Mouse (Mus musculus) layer of hippocampus, postnatal 25 days (tissue): ENCODE data around the gene Farsb. TPM values are rescaled to one million over a fixed set of nuclear protein-coding genes. Genes with fewer than 3 reads are reported as not detected.

Experiments
- DNase-seq, 2 experiments: peaks; one replicate each; pipeline ENCODE4 v3.0.0; 2022; ENCODE audit warnings: mixed read lengths in 2 of 2, low spot score in 1 of 2; ENCODE audit errors: extremely low spot score in 1 of 2
- total RNA-seq, 2 experiments: library from RNA; stranded (reverse); gene quantifications; 2 replicates each; pipeline ENCODE4 v1.2.3; 2021

The Farsb gene
- total RNA-seq, 2 experiments from 2014 or later, result 65.8 to 71.0 TPM

GRCm38 (mm10) chr1:78370121-78370520, 118.6 kb downstream of the Farsb start:
- DNase-seq, result no peak

Other genes with a start within 250 kb of the Farsb start
- gene Sgpp2, start 178.6 kb downstream of the Farsb start, total RNA-seq, result 1 to 10 TPM; 3.8 to 4.2 TPM
- under 1 TPM; 0.66 to 0.80 TPM for gene Mogat1, start 22.1 kb upstream of the Farsb start, total RNA-seq
- gene BC035947, start 23.3 kb upstream of the Farsb start, total RNA-seq, result under 1 TPM; 0.26 to 0.27 TPM
- gene Acsl3, start 168.9 kb upstream of the Farsb start, total RNA-seq, result 100 to 1,000 TPM; 166 to 194 TPM
- gene Utp14b, start 169.1 kb upstream of the Farsb start, total RNA-seq, result 10 to 100 TPM; 19.5 to 21.3 TPM